Mouse (Mus musculus): Measurements from ENCODE around the gene Orai2. TPM values are rescaled to one million over a fixed set of nuclear protein-coding genes. Genes with fewer than 3 reads are reported as not detected.
"Not testable (repeated sequence)": the region's sequence is repeated elsewhere in the genome, so short reads cannot be mapped to it uniquely, and the experiment has no call there.

Orai2 gene
- polyA plus RNA-seq, 1 experiment = 6.5 TPM

- H3K4me3 ChIP-seq (ENCODE audit: control insufficient read depth, low read depth, low read length) = no peak overlapping the region
- TF ChIP-seq POLR2A (IDR thresholded peaks at IDR 0.05; ENCODE audit: control insufficient read depth, low read depth, low read length) = no peak
- TF ChIP-seq CTCF (IDR thresholded peaks at IDR 0.05; ENCODE audit: control insufficient read depth, insufficient read depth, insufficient replicate concordance, low read depth, low read length) = no peak
Observed at GRCm38 (mm10) chr5:136163807-136164474, 6.6 kb downstream of the Orai2 start.

DNA sequence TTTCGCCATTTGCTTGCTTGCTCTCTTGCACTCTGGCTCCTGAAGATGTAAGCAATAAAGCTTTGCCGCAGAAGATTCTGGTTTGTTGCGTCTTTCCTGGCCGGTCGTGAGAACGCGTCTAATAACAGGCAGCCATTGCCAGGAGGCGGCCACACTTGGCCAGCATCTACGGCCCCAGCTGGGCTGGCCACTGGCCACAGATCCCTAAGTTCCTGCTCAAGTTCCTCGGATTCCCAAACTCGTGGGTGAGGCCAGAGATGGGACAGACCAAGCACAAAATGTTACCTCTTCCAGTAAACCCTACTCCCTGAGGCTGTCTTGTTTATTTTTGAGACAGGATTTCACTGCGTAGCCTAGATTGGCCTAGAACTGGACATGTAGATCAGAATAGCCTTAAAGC is 10.4 kb downstream of the Orai2 start:
- H3K27me3 ChIP-seq (ENCODE audit: control insufficient read depth, insufficient read depth, low read length); H3K36me3 ChIP-seq (ENCODE audit: control insufficient read depth, insufficient read depth, low read length); H3K4me1 ChIP-seq (ENCODE audit: control insufficient read depth, insufficient read depth, low read length); H3K4me3 ChIP-seq (ENCODE audit: control insufficient read depth, low read depth, low read length); H3K27ac ChIP-seq (ENCODE audit: control insufficient read depth, insufficient read depth, low read depth, low read length): not testable (repeated sequence)

More at GRCm38 (mm10) chr5:136163807-136164474, 6.6 kb downstream of the Orai2 start:
- Histone ChIP-seq H3K4me1 (ENCODE audit: control insufficient read depth, insufficient read depth, low read length) (no peaks in the 10 kb centered on the region), H3K27ac (ENCODE audit: control insufficient read depth, insufficient read depth, low read depth, low read length) (no peak overlapping the region), H3K27me3 (ENCODE audit: control insufficient read depth, insufficient read depth, low read length) (no peaks in the 10 kb centered on the region), H3K36me3 (ENCODE audit: control insufficient read depth, insufficient read depth, low read length) (no peaks in the 10 kb centered on the region)

GRCm38 (mm10) chr5:136155399-136155798 is 15.1 kb downstream of the Orai2 start:
- H3K4me3 ChIP-seq (ENCODE audit: control insufficient read depth, low read depth, low read length) = no peak overlapping the region
- no peak for TF ChIP-seq POLR2A (IDR thresholded peaks at IDR 0.05; ENCODE audit: control insufficient read depth, low read depth, low read length)
- no peak for TF ChIP-seq CTCF (IDR thresholded peaks at IDR 0.05; ENCODE audit: control insufficient read depth, insufficient read depth, insufficient replicate concordance, low read depth, low read length)
- H3K27ac ChIP-seq (ENCODE audit: control insufficient read depth, insufficient read depth, low read depth, low read length) = no peak overlapping the region
- no peaks in the 10 kb centered on the region for H3K36me3 ChIP-seq (ENCODE audit: control insufficient read depth, insufficient read depth, low read length)
- peaks cover 4% of the 10 kb centered on the region for H3K4me1 ChIP-seq (ENCODE audit: control insufficient read depth, insufficient read depth, low read length)
- H3K27me3 ChIP-seq (ENCODE audit: control insufficient read depth, insufficient read depth, low read length) = no peaks in the 10 kb centered on the region

- H3K27ac ChIP-seq (ENCODE audit: control insufficient read depth, insufficient read depth, low read depth, low read length) = no peak overlapping the region; the same call in 1 of the 2 replicates
- H3K27me3 ChIP-seq (ENCODE audit: control insufficient read depth, insufficient read depth, low read length) = no peaks in the 10 kb centered on the region
- H3K4me3 ChIP-seq (ENCODE audit: control insufficient read depth, low read depth, low read length) = no peak overlapping the region
- TF ChIP-seq POLR2A (IDR thresholded peaks at IDR 0.05; ENCODE audit: control insufficient read depth, low read depth, low read length) (no peak), CTCF (IDR thresholded peaks at IDR 0.05; ENCODE audit: control insufficient read depth, insufficient read depth, insufficient replicate concordance, low read depth, low read length) (no peak)
- peaks cover 4% of the 10 kb centered on the region for H3K4me1 ChIP-seq (ENCODE audit: control insufficient read depth, insufficient read depth, low read length)
- H3K36me3 ChIP-seq (ENCODE audit: control insufficient read depth, insufficient read depth, low read length) = no peaks in the 10 kb centered on the region
Observed at GRCm38 (mm10) chr5:136152365-136152764, 18.1 kb downstream of the Orai2 start.

DNA sequence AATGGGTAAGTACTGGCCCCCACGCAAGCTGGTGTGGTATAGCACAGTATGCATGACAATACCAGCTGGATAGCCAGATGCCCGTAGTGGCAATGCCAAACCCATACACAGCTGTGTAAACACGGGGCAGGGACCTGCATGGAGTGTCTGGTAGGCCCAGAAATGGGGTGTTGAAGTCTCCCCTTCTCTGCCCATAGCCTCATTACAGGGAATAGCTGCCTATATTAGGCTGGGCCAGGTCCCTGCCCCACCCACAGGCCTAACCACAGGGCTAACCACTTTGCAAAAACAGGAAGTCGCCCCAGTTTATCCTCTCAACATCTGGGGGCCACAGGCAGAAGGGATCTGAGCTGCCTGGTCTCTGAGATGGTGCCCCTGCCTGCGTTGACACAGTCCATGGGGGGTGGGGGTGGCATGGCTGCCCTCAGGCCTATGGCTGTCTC is 21.4 kb downstream of the Orai2 start:
- H3K4me3 ChIP-seq (ENCODE audit: control insufficient read depth, low read depth, low read length); H3K27ac ChIP-seq (ENCODE audit: control insufficient read depth, insufficient read depth, low read depth, low read length); H3K36me3 ChIP-seq (ENCODE audit: control insufficient read depth, insufficient read depth, low read length); H3K4me1 ChIP-seq (ENCODE audit: control insufficient read depth, insufficient read depth, low read length); H3K27me3 ChIP-seq (ENCODE audit: control insufficient read depth, insufficient read depth, low read length): not testable (repeated sequence)

DNA sequence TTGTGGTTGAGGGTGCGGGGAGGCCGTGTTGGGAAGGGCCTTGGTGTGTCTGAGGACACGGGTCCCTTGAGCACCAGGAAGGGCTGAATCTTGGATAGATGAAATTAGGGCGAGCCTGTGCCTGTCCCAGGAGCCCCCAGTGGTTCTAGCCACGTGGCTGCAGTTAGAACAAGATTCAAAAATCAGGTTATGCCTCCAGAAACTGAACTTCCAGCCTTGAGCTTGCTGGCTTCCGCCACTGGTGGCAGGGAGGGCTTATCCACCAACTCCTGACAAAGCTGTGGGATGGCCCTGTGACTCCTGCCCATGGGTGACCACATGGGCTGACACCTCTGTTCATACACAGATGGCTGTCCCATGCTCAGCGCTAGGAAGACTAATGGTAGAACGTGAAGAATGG is 22.8 kb downstream of the Orai2 start:
- no peak overlapping the region for H3K27ac ChIP-seq (ENCODE audit: control insufficient read depth, insufficient read depth, low read depth, low read length)
- H3K27me3 ChIP-seq (ENCODE audit: control insufficient read depth, insufficient read depth, low read length) = no peaks in the 10 kb centered on the region
- TF ChIP-seq CTCF (IDR thresholded peaks at IDR 0.05; ENCODE audit: control insufficient read depth, insufficient read depth, insufficient replicate concordance, low read depth, low read length) (no peak), POLR2A (IDR thresholded peaks at IDR 0.05; ENCODE audit: control insufficient read depth, low read depth, low read length) (no peak)
- H3K36me3 ChIP-seq (ENCODE audit: control insufficient read depth, insufficient read depth, low read length) = no peaks in the 10 kb centered on the region
- H3K4me3 ChIP-seq (ENCODE audit: control insufficient read depth, low read depth, low read length) = no peak overlapping the region
- H3K4me1 ChIP-seq (ENCODE audit: control insufficient read depth, insufficient read depth, low read length) = peaks cover 8% of the 10 kb centered on the region

GRCm38 (mm10) chr5:136146936-136147335 is 23.6 kb downstream of the Orai2 start:
- H3K4me3 ChIP-seq (ENCODE audit: control insufficient read depth, low read depth, low read length) = no peak overlapping the region
- no peak overlapping the region for H3K27ac ChIP-seq (ENCODE audit: control insufficient read depth, insufficient read depth, low read depth, low read length)
- no peaks in the 10 kb centered on the region for H3K27me3 ChIP-seq (ENCODE audit: control insufficient read depth, insufficient read depth, low read length)
- TF ChIP-seq POLR2A (IDR thresholded peaks at IDR 0.05; ENCODE audit: control insufficient read depth, low read depth, low read length) (no peak), CTCF (IDR thresholded peaks at IDR 0.05; ENCODE audit: control insufficient read depth, insufficient read depth, insufficient replicate concordance, low read depth, low read length) (no peak)
- H3K36me3 ChIP-seq (ENCODE audit: control insufficient read depth, insufficient read depth, low read length) = no peaks in the 10 kb centered on the region
- peaks cover 8% of the 10 kb centered on the region for H3K4me1 ChIP-seq (ENCODE audit: control insufficient read depth, insufficient read depth, low read length)

Measured in testis, adult 2 months (tissue).